Mouse (Mus musculus) ES-E14 (cell line): Measurements from ENCODE around the gene Prepl. TPM values are rescaled to one million over a fixed set of nuclear protein-coding genes. Genes with fewer than 3 reads are reported as not detected.

Source experiments
- DNase-seq: peaks from one replicate; pipeline ENCODE4 v3.0.0-alpha.2; 2013; ENCODE audit warnings: low read depth, low spot score
- H3K27ac ChIP-seq: 2 replicates; pipeline ENCODE4 v1.5.1; 2012; ENCODE audit warnings: low read depth, mild to moderate bottlenecking, low read length, moderate library complexity, mixed read lengths; ENCODE audit not compliant: poor library complexity, insufficient read depth, severe bottlenecking
- H3K36me3 ChIP-seq: 2 replicates; pipeline ENCODE4 v1.6.1; 2012; ENCODE audit warnings: mild to moderate bottlenecking, low read length, moderate library complexity, mixed read lengths; ENCODE audit not compliant: control insufficient read depth, poor library complexity, insufficient read depth, severe bottlenecking
- H3K4me1 ChIP-seq, 2 experiments: fragments of 150-350 bp in 1 of 2; sonication (generic) in 1 of 2; 2 replicates each; pipeline ENCODE4 v1.6.1; 2012; ENCODE audit warnings: low read length in 2 of 2, mild to moderate bottlenecking in 1 of 2, mixed read lengths in 1 of 2; ENCODE audit not compliant: control insufficient read depth in 2 of 2, insufficient read depth in 2 of 2, poor library complexity in 1 of 2
- H3K4me3 ChIP-seq, 2 experiments: fragments of 150-350 bp in 1 of 2; sonication (generic) in 1 of 2; 2 replicates each; pipeline ENCODE4 v1.5.1; 2012; ENCODE audit warnings: low read length in 2 of 2, low read depth in 1 of 2, mild to moderate bottlenecking in 1 of 2, mixed read lengths in 1 of 2; ENCODE audit not compliant: insufficient read depth in 1 of 2, poor library complexity in 1 of 2, severe bottlenecking in 1 of 2
- H3K9ac ChIP-seq: 2 replicates; pipeline ENCODE4 v1.6.1; 2012; ENCODE audit warnings: low read depth, mild to moderate bottlenecking, low read length, mixed read lengths; ENCODE audit not compliant: poor library complexity, insufficient read depth, severe bottlenecking
- H3K9me3 ChIP-seq: fragments of 150-350 bp; sonication (generic); 2 replicates; pipeline ENCODE4 v1.6.1; 2012; ENCODE audit warnings: low read depth, mild to moderate bottlenecking, low read length; ENCODE audit not compliant: control insufficient read depth, insufficient read depth
- CHD2 ChIP-seq: IDR thresholded peaks from 2 replicates; pipeline ENCODE4 v1.6.1; 2014; ENCODE audit warnings: mild to moderate bottlenecking, low read depth, low read length, inconsistent platforms
- HCFC1 ChIP-seq: IDR thresholded peaks from 2 replicates; pipeline ENCODE4 v1.6.1; 2012; ENCODE audit warnings: low read length, inconsistent platforms, borderline replicate concordance; ENCODE audit not compliant: insufficient read depth
- MAFK ChIP-seq: IDR thresholded peaks from 2 replicates; pipeline ENCODE4 v1.6.1; 2014; ENCODE audit warnings: mild to moderate bottlenecking, low read depth, low read length, inconsistent platforms; ENCODE audit not compliant: insufficient read depth
- ZC3H11A ChIP-seq: IDR thresholded peaks from 2 replicates; pipeline ENCODE4 v1.6.1; 2012; ENCODE audit warnings: low read depth, mild to moderate bottlenecking, inconsistent platforms, low read length, borderline replicate concordance
- ZNF384 ChIP-seq: IDR thresholded peaks from 2 replicates; pipeline ENCODE4 v1.6.1; 2012; ENCODE audit warnings: low read depth, low read length, inconsistent platforms
- in situ Hi-C, 2 experiments: fragments of 600-800 bp; cut with MboI; formaldehyde crosslinking; loops; one replicate each; pipeline ENCODE4 v1.15.1; 2025; ENCODE audit warnings: low sequenced_read_pairs in 2 of 2, inconsistent platforms in 1 of 2; ENCODE audit not compliant: unreplicated experiment in 2 of 2
- total RNA-seq: library from RNA; depleted of rRNA; stranded (reverse); fragments of 300-350 nt; gene quantifications from 2 replicates; pipeline ENCODE4 v1.2.3, GENCODE M21; 2012

Gene Prepl
- total RNA-seq, 1 experiment = 16.6 TPM

DNA sequence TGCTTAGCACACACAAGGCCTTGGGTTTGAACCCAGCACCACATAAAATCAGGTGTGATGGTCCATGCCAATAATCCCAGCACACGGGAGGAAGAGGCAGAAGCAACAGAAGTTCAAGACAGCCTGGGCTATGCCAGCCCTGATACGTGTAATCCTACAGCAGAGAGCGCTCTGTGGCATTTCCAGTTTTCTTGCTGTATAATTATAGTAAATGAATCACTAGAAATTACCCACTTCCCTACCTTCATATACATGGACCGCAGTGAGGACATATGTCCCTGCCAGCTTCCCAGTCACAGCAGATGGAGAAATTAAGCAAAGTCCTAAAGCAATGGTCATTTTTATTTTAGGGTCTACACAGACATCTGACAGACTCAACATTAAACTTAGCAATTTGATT is 16.0 kb downstream of the Prepl start:
- DNase-seq = no peak
- H3K9ac ChIP-seq = no peak overlapping the region
- H3K4me1 ChIP-seq = no peaks in the 10 kb centered on the region
- TF ChIP-seq MAFK = no peak
- TF ChIP-seq ZNF384 = no peak
- no peak for TF ChIP-seq ZC3H11A
- H3K36me3 ChIP-seq = peaks cover 17% of the 10 kb centered on the region
- no peak overlapping the region for H3K4me3 ChIP-seq
- in situ Hi-C loops = no loop called here
- H3K9me3 ChIP-seq = no peaks in the 10 kb centered on the region
- H3K27ac ChIP-seq = no peak overlapping the region

DNA sequence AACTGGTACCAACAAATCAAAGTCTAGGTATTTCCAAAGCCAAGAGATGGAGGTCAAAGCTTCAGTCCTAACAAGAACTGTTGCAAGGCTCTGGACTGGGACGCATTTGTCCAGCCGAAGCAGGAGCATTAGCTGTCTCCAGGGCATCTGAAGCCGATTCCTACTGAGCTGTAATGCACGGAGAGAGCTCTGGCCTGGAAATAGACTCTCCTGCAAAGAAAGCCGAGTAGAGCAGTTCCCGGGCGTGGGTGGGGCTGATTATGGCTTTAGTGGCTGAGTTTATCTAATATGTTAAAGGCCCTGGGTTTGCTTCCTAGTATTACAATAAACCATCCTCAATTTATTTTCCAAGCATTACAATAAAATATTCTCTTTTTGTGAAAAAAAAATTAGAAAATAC is 16.8 kb downstream of the Prepl start:
- Histone ChIP-seq H3K27ac (no peak overlapping the region), H3K4me3 (no peak overlapping the region), H3K9me3 (no peaks in the 10 kb centered on the region), H3K4me1 (no peaks in the 10 kb centered on the region), H3K9ac (no peak overlapping the region), H3K36me3 (peaks cover 16% of the 10 kb centered on the region)
- TF ChIP-seq HCFC1 (no peak), ZC3H11A (no peak), CHD2 (no peak), MAFK (no peak), ZNF384 (no peak)
- no peak for DNase-seq
- in situ Hi-C loops = no loop called here

DNA sequence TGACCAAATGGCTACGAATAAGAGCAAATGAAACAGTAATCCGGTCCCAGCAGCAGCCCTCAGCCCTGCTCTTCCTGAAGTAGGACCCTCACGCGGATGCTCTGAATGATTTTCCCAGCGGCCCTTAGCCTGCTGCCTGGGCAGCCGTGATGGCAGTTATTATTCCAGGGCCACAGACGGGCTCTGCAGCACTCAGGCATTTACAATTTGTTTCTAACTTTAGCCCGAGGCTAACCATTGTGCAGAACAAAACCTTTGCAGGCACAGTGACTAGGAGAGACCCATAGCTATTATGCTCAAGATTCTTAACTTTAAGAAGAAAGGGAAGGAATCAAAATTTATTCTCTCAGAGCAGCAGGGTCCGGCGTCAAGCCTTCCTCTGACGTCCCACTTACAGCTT is 17.7 kb downstream of the Prepl start:
- no peak overlapping the region for H3K27ac ChIP-seq
- H3K4me1 ChIP-seq = no peaks in the 10 kb centered on the region
- no peaks in the 10 kb centered on the region for H3K9me3 ChIP-seq
- H3K36me3 ChIP-seq = peaks cover 15% of the 10 kb centered on the region
- in situ Hi-C loops = no loop called here
- TF ChIP-seq ZNF384 = no peak
- no peak for TF ChIP-seq ZC3H11A
- H3K4me3 ChIP-seq = no peak overlapping the region
- no peak overlapping the region for H3K9ac ChIP-seq
- no peak for DNase-seq

DNA sequence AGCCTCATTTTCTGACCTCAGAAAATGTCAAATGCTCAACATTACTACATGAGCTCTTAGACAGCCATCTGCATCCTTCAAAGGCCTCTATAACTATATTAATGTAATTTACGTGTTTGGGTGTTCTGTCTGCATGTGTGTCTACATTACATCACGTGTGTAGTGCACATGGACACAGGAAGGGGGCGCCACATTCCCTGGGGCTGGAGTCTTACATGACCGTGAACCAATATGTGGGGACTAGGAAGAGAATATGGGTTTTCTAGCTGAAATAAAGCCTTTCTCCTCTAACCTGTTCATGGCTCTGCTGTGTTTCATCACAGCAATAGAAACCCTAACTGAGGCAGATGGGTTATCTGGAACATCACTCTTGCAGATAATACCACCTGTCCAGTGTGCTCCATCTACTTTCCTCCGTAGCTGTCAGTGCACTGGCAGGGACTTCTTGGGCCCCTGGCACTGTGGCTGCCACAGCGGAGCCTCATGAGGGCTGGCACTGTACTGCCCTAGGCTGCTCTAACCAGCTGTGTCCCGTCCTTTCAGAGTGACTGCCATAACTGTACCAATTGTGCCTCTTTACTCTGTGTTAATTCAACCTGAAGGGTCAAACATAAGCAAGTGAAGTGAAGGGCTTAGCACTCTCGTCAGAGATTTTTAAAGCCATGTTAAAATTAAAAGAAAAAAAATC is 18.8 kb downstream of the Prepl start:
- no peaks in the 10 kb centered on the region for H3K9me3 ChIP-seq
- H3K36me3 ChIP-seq = peaks cover 16% of the 10 kb centered on the region
- H3K9ac ChIP-seq = no peak overlapping the region
- in situ Hi-C loops = no loop called here
- TF ChIP-seq ZC3H11A (no peak), MAFK (no peak), CHD2 (no peak), ZNF384 (no peak)
- no peak overlapping the region for H3K4me3 ChIP-seq
- DNase-seq = no peak
- no peak overlapping the region for H3K27ac ChIP-seq
- no peaks in the 10 kb centered on the region for H3K4me1 ChIP-seq

DNA sequence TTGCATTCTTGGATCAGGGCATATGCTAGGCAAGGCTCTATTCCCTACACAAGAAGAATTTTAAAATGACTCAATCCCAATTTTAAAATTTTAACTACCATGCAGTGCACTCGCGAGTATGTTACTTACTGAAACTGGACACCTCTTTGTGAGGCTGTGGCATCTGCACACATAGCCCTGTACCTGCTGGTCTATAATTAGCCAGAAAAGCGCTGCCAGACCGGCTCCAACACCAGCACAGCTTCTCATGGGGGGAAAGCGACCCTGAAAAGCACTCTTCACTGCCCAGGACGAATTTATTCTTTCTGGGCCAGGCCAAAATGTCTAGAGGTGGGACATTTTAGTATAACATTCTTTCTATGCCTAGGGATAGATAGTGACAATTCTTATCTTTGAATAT is 19.4 kb downstream of the Prepl start:
- no peak overlapping the region for H3K9ac ChIP-seq
- no peaks in the 10 kb centered on the region for H3K4me1 ChIP-seq
- H3K36me3 ChIP-seq = peaks cover 17% of the 10 kb centered on the region
- H3K9me3 ChIP-seq = no peaks in the 10 kb centered on the region
- in situ Hi-C loops = no loop called here
- H3K4me3 ChIP-seq = no peak overlapping the region
- TF ChIP-seq MAFK = no peak
- no peak for DNase-seq
- no peak overlapping the region for H3K27ac ChIP-seq
